Mouse (Mus musculus): Measurements from ENCODE around the gene Kcnv2. TPM values are rescaled to one million over a fixed set of nuclear protein-coding genes. Genes with fewer than 3 reads are reported as not detected.

Gene Kcnv2
- 0.03 TPM in 1 of 2 replicates, not detected in the other for polyA plus RNA-seq (2014; fragmentation: Nextera tagmentation; extraction: Ambion mirVana)

GRCm38 (mm10) chr19:27322281-27322680, at the start of gene Kcnv2:
Gene Kcnv2 (plus strand): TSS chr19:27322588.
- ATAC-seq (replicated peaks; ENCODE audit: low FRiP score) (no peak), DNase-seq (ENCODE audit: low spot score) (no peak)
- Histone ChIP-seq H3K36me3 (ENCODE audit: control insufficient read depth, insufficient read depth, low read length) (no peaks in the 10 kb centered on the region), H3K27me3 (replicated peaks; ENCODE audit: control insufficient read depth, insufficient read depth, low read length) (no peaks in the 10 kb centered on the region; the same call in 1 of the 2 replicates), H3K9me3 (ENCODE audit: control insufficient read depth, low read length) (no peaks in the 10 kb centered on the region), H3K27ac (ENCODE audit: low read depth, low read length) (no peak within 1 kb of the TSS), H3K4me1 (replicated peaks; ENCODE audit: control insufficient read depth, insufficient read depth, low read length) (no peaks in the 10 kb centered on the region), H3K9ac (ENCODE audit: low read depth, low read length) (no peak within 1 kb of the TSS), H3K4me3 (ENCODE audit: low read depth, low read length) (no peak within 1 kb of the TSS), H3K4me2 (no peak within 1 kb of the TSS)
- WGBS, result 42% methylated on average over 5 of the region's 5 CpGs

- Histone ChIP-seq H3K9me3 (ENCODE audit: control insufficient read depth, low read length) (no peaks in the 10 kb centered on the region), H3K4me2 (no peak overlapping the region), H3K4me3 (ENCODE audit: low read depth, low read length) (no peak overlapping the region), H3K4me1 (replicated peaks; ENCODE audit: control insufficient read depth, insufficient read depth, low read length) (no peaks in the 10 kb centered on the region), H3K27ac (ENCODE audit: low read depth, low read length) (no peak overlapping the region), H3K9ac (ENCODE audit: low read depth, low read length) (no peak overlapping the region), H3K36me3 (ENCODE audit: control insufficient read depth, insufficient read depth, low read length) (no peaks in the 10 kb centered on the region), H3K27me3 (replicated peaks; ENCODE audit: control insufficient read depth, insufficient read depth, low read length) (no peaks in the 10 kb centered on the region)
- DNase-seq (ENCODE audit: low spot score) (no peak), ATAC-seq (replicated peaks; ENCODE audit: low FRiP score) (no peak)
- 64% methylated on average over 2 of the region's 2 CpGs for WGBS
These were observed 49.0 kb upstream of the Kcnv2 start for GRCm38 (mm10) chr19:27273385-27273784.

GRCm38 (mm10) chr19:27274382-27274781, 48.0 kb upstream of the Kcnv2 start:
- H3K4me3 ChIP-seq (ENCODE audit: low read depth, low read length), result no peak overlapping the region
- H3K9ac ChIP-seq (ENCODE audit: low read depth, low read length), result no peak overlapping the region
- no peak for ATAC-seq (replicated peaks; ENCODE audit: low FRiP score)
- H3K4me2 ChIP-seq, result no peak overlapping the region
- DNase-seq (ENCODE audit: low spot score), result no peak
- 77% methylated on average over 1 of the region's 1 CpGs for WGBS
- no peaks in the 10 kb centered on the region for H3K36me3 ChIP-seq (ENCODE audit: control insufficient read depth, insufficient read depth, low read length)
- H3K27ac ChIP-seq (ENCODE audit: low read depth, low read length), result no peak overlapping the region
- H3K27me3 ChIP-seq (replicated peaks; ENCODE audit: control insufficient read depth, insufficient read depth, low read length), result no peaks in the 10 kb centered on the region
- no peaks in the 10 kb centered on the region for H3K9me3 ChIP-seq (ENCODE audit: control insufficient read depth, low read length)
- no peaks in the 10 kb centered on the region for H3K4me1 ChIP-seq (replicated peaks; ENCODE audit: control insufficient read depth, insufficient read depth, low read length)

- no peak for DNase-seq (ENCODE audit: low spot score)
These were observed 43.2 kb upstream of the Kcnv2 start for GRCm38 (mm10) chr19:27279174-27279573.

GRCm38 (mm10) chr19:27310039-27310438, 12.3 kb upstream of the Kcnv2 start:
- H3K4me2 ChIP-seq, result no peak overlapping the region
- H3K27ac ChIP-seq (ENCODE audit: low read depth, low read length), result no peak overlapping the region
- no peak overlapping the region for H3K9ac ChIP-seq (ENCODE audit: low read depth, low read length)
- H3K4me3 ChIP-seq (ENCODE audit: low read depth, low read length), result no peak overlapping the region
- no peaks in the 10 kb centered on the region for H3K9me3 ChIP-seq (ENCODE audit: control insufficient read depth, low read length)
- 78% methylated on average over 2 of the region's 2 CpGs for WGBS
- no peaks in the 10 kb centered on the region for H3K27me3 ChIP-seq (replicated peaks; ENCODE audit: control insufficient read depth, insufficient read depth, low read length)
- no peaks in the 10 kb centered on the region for H3K36me3 ChIP-seq (ENCODE audit: control insufficient read depth, insufficient read depth, low read length)
- H3K4me1 ChIP-seq (replicated peaks; ENCODE audit: control insufficient read depth, insufficient read depth, low read length), result no peaks in the 10 kb centered on the region
- ATAC-seq (replicated peaks; ENCODE audit: low FRiP score), result no peak
- no peak for DNase-seq (ENCODE audit: low spot score)

More at GRCm38 (mm10) chr19:27279174-27279573, 43.2 kb upstream of the Kcnv2 start:
- H3K36me3 ChIP-seq (ENCODE audit: control insufficient read depth, insufficient read depth, low read length), result no peaks in the 10 kb centered on the region
- H3K27ac ChIP-seq (ENCODE audit: low read depth, low read length), result no peak overlapping the region
- H3K4me3 ChIP-seq (ENCODE audit: low read depth, low read length), result no peak overlapping the region
- no peaks in the 10 kb centered on the region for H3K27me3 ChIP-seq (replicated peaks; ENCODE audit: control insufficient read depth, insufficient read depth, low read length)
- H3K4me2 ChIP-seq, result no peak overlapping the region
- no peaks in the 10 kb centered on the region for H3K9me3 ChIP-seq (ENCODE audit: control insufficient read depth, low read length)
- H3K4me1 ChIP-seq (replicated peaks; ENCODE audit: control insufficient read depth, insufficient read depth, low read length), result no peaks in the 10 kb centered on the region
- H3K9ac ChIP-seq (ENCODE audit: low read depth, low read length), result no peak overlapping the region
- no peak for ATAC-seq (replicated peaks; ENCODE audit: low FRiP score)
- WGBS, result 86% methylated on average over 2 of the region's 2 CpGs

GRCm38 (mm10) chr19:27311311-27311710, 11.1 kb upstream of the Kcnv2 start:
- H3K36me3 ChIP-seq (ENCODE audit: control insufficient read depth, insufficient read depth, low read length), result no peaks in the 10 kb centered on the region
- DNase-seq (ENCODE audit: low spot score) (no peak), ATAC-seq (replicated peaks; ENCODE audit: low FRiP score) (no peak)
- no peak overlapping the region for H3K9ac ChIP-seq (ENCODE audit: low read depth, low read length)
- no peaks in the 10 kb centered on the region for H3K27me3 ChIP-seq (replicated peaks; ENCODE audit: control insufficient read depth, insufficient read depth, low read length)
- H3K9me3 ChIP-seq (ENCODE audit: control insufficient read depth, low read length), result no peaks in the 10 kb centered on the region
- H3K27ac ChIP-seq (ENCODE audit: low read depth, low read length), result no peak overlapping the region
- 79% methylated on average over 3 of the region's 3 CpGs for WGBS
- H3K4me2 ChIP-seq, result no peak overlapping the region
- H3K4me3 ChIP-seq (ENCODE audit: low read depth, low read length), result no peak overlapping the region
- H3K4me1 ChIP-seq (replicated peaks; ENCODE audit: control insufficient read depth, insufficient read depth, low read length), result no peaks in the 10 kb centered on the region

GRCm38 (mm10) chr19:27312266-27313079, 9.9 kb upstream of the Kcnv2 start:
- H3K4me2 ChIP-seq, result no peak overlapping the region
- H3K27ac ChIP-seq (ENCODE audit: low read depth, low read length), result no peak overlapping the region
- no peak overlapping the region for H3K9ac ChIP-seq (ENCODE audit: low read depth, low read length)
- H3K9me3 ChIP-seq (ENCODE audit: control insufficient read depth, low read length), result no peaks in the 10 kb centered on the region
- no peaks in the 10 kb centered on the region for H3K4me1 ChIP-seq (replicated peaks; ENCODE audit: control insufficient read depth, insufficient read depth, low read length)
- H3K36me3 ChIP-seq (ENCODE audit: control insufficient read depth, insufficient read depth, low read length), result no peaks in the 10 kb centered on the region
- H3K4me3 ChIP-seq (ENCODE audit: low read depth, low read length), result no peak overlapping the region
- no peak for ATAC-seq (replicated peaks; ENCODE audit: low FRiP score)
- H3K27me3 ChIP-seq (replicated peaks; ENCODE audit: control insufficient read depth, insufficient read depth, low read length), result no peaks in the 10 kb centered on the region
- 83% methylated on average over 11 of the region's 11 CpGs for WGBS
- no peak for DNase-seq (ENCODE audit: low spot score)

- H3K27me3 ChIP-seq (replicated peaks; ENCODE audit: control insufficient read depth, insufficient read depth, low read length), result no peaks in the 10 kb centered on the region
- no peaks in the 10 kb centered on the region for H3K36me3 ChIP-seq (ENCODE audit: control insufficient read depth, insufficient read depth, low read length)
- WGBS, result 64% methylated on average over 3 of the region's 3 CpGs
- H3K9me3 ChIP-seq (ENCODE audit: control insufficient read depth, low read length), result no peaks in the 10 kb centered on the region
- H3K4me1 ChIP-seq (replicated peaks; ENCODE audit: control insufficient read depth, insufficient read depth, low read length), result no peaks in the 10 kb centered on the region
- no peak overlapping the region for H3K27ac ChIP-seq (ENCODE audit: low read depth, low read length)
- no peak for ATAC-seq (replicated peaks; ENCODE audit: low FRiP score)
- H3K9ac ChIP-seq (ENCODE audit: low read depth, low read length), result no peak overlapping the region
- no peak for DNase-seq (ENCODE audit: low spot score)
- no peak overlapping the region for H3K4me3 ChIP-seq (ENCODE audit: low read depth, low read length)
- H3K4me2 ChIP-seq, result no peak overlapping the region
These were observed 9.3 kb upstream of the Kcnv2 start for GRCm38 (mm10) chr19:27313080-27313413.

Measured in liver, embryonic 11.5 days (tissue).